10 mouse cellular contexts compared by ENCODE assay signal in the genomic region with DNA sequence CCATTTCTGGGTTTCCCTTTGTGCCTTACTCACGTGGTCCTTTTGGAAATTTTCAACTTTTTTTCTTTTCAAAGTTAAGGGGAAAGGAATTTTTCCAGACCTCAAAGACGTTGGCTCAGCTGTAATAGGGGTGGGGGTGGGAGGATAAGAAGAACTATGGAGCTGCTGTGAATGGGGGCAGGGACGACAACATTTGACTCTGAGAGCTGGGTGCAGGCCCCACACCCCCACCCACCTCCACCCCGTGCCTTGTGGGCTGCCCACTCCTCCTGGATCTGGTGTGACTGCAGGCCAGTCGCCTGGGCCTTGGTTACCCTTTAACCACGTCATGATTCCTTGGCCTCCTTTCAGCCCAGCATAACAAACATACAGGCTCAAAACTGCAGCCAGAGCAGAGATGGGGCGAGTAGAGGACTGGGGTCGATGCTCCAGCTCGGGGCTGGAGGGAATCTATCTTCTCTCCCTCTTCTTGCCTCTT.
DNase-seq lines count a peak whose midpoint lies in the region; ATAC-seq lines count a peak whose summit lies in the region.
"Had no signal": no experiment of that assay in that cellular context is flagged by ENCODE, and none has a peak within 500 bp of the region (broad histone marks: within the 10 kb centered on the region; RNA-seq: fewer than 3 reads in every experiment).

No protein-coding gene starts in this region.

- peaks cover 15% of the 10 kb centered on the region for H3K27me3 ChIP-seq in heart, embryonic 12.5 days (replicated peaks)
- peaks cover 6% of the 10 kb centered on the region for H3K27me3 ChIP-seq in liver, embryonic 13.5 days
- H3K27me3 ChIP-seq in forebrain, embryonic 16.5 days (replicated peaks; ENCODE audit: control insufficient read depth, insufficient read depth, low read length) = no peaks in the 10 kb centered on the region

- peak overlapping the region; percentile 17; the same call in 1 of the 2 replicates for H3K27ac ChIP-seq in heart, embryonic 12.5 days (ENCODE audit: poor library complexity, severe bottlenecking)
- H3K27ac ChIP-seq in liver, embryonic 13.5 days = peak overlapping the region; percentile 10; the same call in 1 of the 2 replicates
- no peak overlapping the region for H3K27ac ChIP-seq in forebrain, embryonic 16.5 days (ENCODE audit: low read length)

- H3K4me2 ChIP-seq in heart, embryonic 12.5 days = no peak overlapping the region
- H3K4me2 ChIP-seq in liver, embryonic 13.5 days = peak overlapping the region; percentile 10; the same call in 1 of the 2 replicates
- H3K4me2 ChIP-seq in forebrain, embryonic 16.5 days (ENCODE audit: low read length) = no peak overlapping the region

- no peak overlapping the region for H3K9ac ChIP-seq in heart, embryonic 12.5 days
- no peak overlapping the region for H3K9ac ChIP-seq in liver, embryonic 13.5 days
- H3K9ac ChIP-seq in forebrain, embryonic 16.5 days (replicated peaks; ENCODE audit: low read depth, low read length) = no peak overlapping the region

- H3K36me3 ChIP-seq in heart, embryonic 12.5 days = no peaks in the 10 kb centered on the region
- no peaks in the 10 kb centered on the region for H3K36me3 ChIP-seq in liver, embryonic 13.5 days
- no peaks in the 10 kb centered on the region for H3K36me3 ChIP-seq in forebrain, embryonic 16.5 days (ENCODE audit: control insufficient read depth, insufficient read depth)

- no peak overlapping the region for H3K4me3 ChIP-seq in heart, embryonic 12.5 days
- H3K4me3 ChIP-seq in liver, embryonic 13.5 days (replicated peaks) = no peak overlapping the region
- H3K4me3 ChIP-seq in forebrain, embryonic 16.5 days (replicated peaks; ENCODE audit: low read length) = no peak overlapping the region

- H3K4me1 ChIP-seq in heart, embryonic 12.5 days (replicated peaks) = peaks cover 19% of the 10 kb centered on the region
- H3K4me1 ChIP-seq in liver, embryonic 13.5 days (replicated peaks) = peaks cover 18% of the 10 kb centered on the region; the same call in 1 of the 2 replicates
- H3K4me1 ChIP-seq in forebrain, embryonic 16.5 days (replicated peaks; ENCODE audit: control insufficient read depth, insufficient read depth, low read length) = peaks cover 2% of the 10 kb centered on the region

- 33% methylated on average over 9 of the region's 9 CpGs for WGBS in heart, embryonic 12.5 days
- 36% methylated on average over 9 of the region's 9 CpGs for WGBS in liver, embryonic 13.5 days (ENCODE audit: insufficient replicate concordance)
- WGBS in forebrain, embryonic 16.5 days = 47% methylated on average over 9 of the region's 9 CpGs

- ATAC-seq in heart, embryonic 12.5 days (ENCODE audit: insufficient number of reproducible peaks, low FRiP score) = peak; percentile 40
- ATAC-seq in liver, embryonic 13.5 days (ENCODE audit: low read depth) = peak; percentile 30; the same call in 1 of the 2 replicates
- no peak for ATAC-seq in forebrain, embryonic 16.5 days

- intact Hi-C loops in heart, postnatal 25 days (cut with DNase I) = no loop called here

- H3K9me3 ChIP-seq in heart, embryonic 12.5 days (replicated peaks) = no peaks in the 10 kb centered on the region
- no peaks in the 10 kb centered on the region for H3K9me3 ChIP-seq in liver, embryonic 13.5 days (replicated peaks)
- H3K9me3 ChIP-seq in forebrain, embryonic 16.5 days (ENCODE audit: control insufficient read depth, low read length) = no peaks in the 10 kb centered on the region

- DNase-seq in heart, postnatal 25 days (ENCODE audit: low spot score) = no peak
- DNase-seq in NIH3T3 (ENCODE audit: low read depth) = peak; percentile 87
- DNase-seq in kidney, adult 9 months = peak; percentile 76
- DNase-seq in liver, embryonic 13.5 days = no peak
- DNase-seq in spleen, postnatal 36 days (ENCODE audit: low spot score in 2 of 2) = no peak
- no peak for DNase-seq in natural killer cell, adult 2 months (ENCODE audit: low spot score in 2 of 2)
- DNase-seq: adrenal gland, adult 8-10 months; thymus, postnatal 36 days had no signal

Comparison
In these comparisons a context has a peak if more than half of its experiments do, and no peak if none do; other contexts are left out.
1. DNase-seq: peak in NIH3T3 (single experiment) and kidney, adult 9 months (single experiment); none in heart, postnatal 25 days (single experiment), liver, embryonic 13.5 days (single experiment), spleen, postnatal 36 days (0 of 2) and natural killer cell, adult 2 months (0 of 2).